Mouse (Mus musculus) heart, postnatal 0 days (tissue): Measurements from ENCODE around the gene Klk12. TPM values are rescaled to one million over a fixed set of nuclear protein-coding genes. Genes with fewer than 3 reads are reported as not detected.

ENCODE experiments used
- ATAC-seq: fragments of 200-750 bp; cut with Nextera tagmentation; 2 replicates; pipeline ENCODE4 v1.8.0; 2017; ENCODE audit warnings: low read depth, moderate number of reproducible peaks, moderate library complexity; ENCODE audit not compliant: insufficient read depth
- DNase-seq: peaks from one replicate; pipeline ENCODE4 v3.0.0-alpha.2; 2016; ENCODE audit warnings: low spot score
- H3K27ac ChIP-seq: fragments of 300-500 bp; sonication (generic); 2 replicates; pipeline ENCODE4 v1.5.1; 2014; ENCODE audit warnings: low read depth, mild to moderate bottlenecking
- H3K27me3 ChIP-seq: fragments of 300-500 bp; sonication (generic); 2 replicates; pipeline ENCODE4 v1.6.1; 2014; ENCODE audit warnings: low read length, mixed read lengths; ENCODE audit not compliant: control insufficient read depth, insufficient read depth
- H3K36me3 ChIP-seq: fragments of 300-500 bp; sonication (generic); replicated peaks from 2 replicates; pipeline ENCODE4 v1.6.1; 2014; ENCODE audit warnings: low read length, mixed read lengths; ENCODE audit not compliant: control insufficient read depth, insufficient read depth
- H3K4me1 ChIP-seq: fragments of 300-500 bp; sonication (generic); 2 replicates; pipeline ENCODE4 v1.6.1; 2014; ENCODE audit warnings: antibody characterized with exemption; ENCODE audit not compliant: control insufficient read depth, insufficient read depth
- H3K4me2 ChIP-seq: fragments of 300-500 bp; sonication (generic); 2 replicates; pipeline ENCODE4 v1.6.1; 2014; ENCODE audit warnings: low read depth, mild to moderate bottlenecking, low read length, moderate library complexity
- H3K4me3 ChIP-seq: fragments of 300-500 bp; sonication (generic); 2 replicates; pipeline ENCODE4 v1.5.1; 2014; ENCODE audit warnings: low read depth, low read length
- H3K9ac ChIP-seq: fragments of 300-500 bp; sonication (generic); replicated peaks from 2 replicates; pipeline ENCODE4 v1.6.1; 2014; ENCODE audit warnings: low read depth, low read length, mixed read lengths
- H3K9me3 ChIP-seq: fragments of 300-500 bp; sonication (generic); replicated peaks from 2 replicates; pipeline ENCODE4 v1.6.1; 2016; ENCODE audit warnings: low read length; ENCODE audit not compliant: control insufficient read depth
- CTCF ChIP-seq: IDR thresholded peaks from 2 replicates; pipeline ENCODE4 v1.5.1; 2016; ENCODE audit warnings: antibody characterized with exemption, control low read depth, low read depth
- EP300 ChIP-seq: IDR thresholded peaks from 2 replicates; pipeline ENCODE4 v1.6.1; 2016; ENCODE audit warnings: antibody characterized with exemption, low read depth
- WGBS: fragments of 180-500 bp; shearing (Covaris S2); extraction: QIAGEN DNeasy Blood & Tissue Kit; methylation state at CpG from one replicate; pipeline ENCODE4 v1.1.7; 2014; 5-methylcytosine and 5-hydroxymethylcytosine counted together
- polyA plus RNA-seq: library from polyadenylated mRNA; unstranded; fragments of >200 nt; fragmentation: Nextera tagmentation; extraction: Ambion mirVana; gene quantifications from 2 replicates; pipeline ENCODE4 v1.2.1, GENCODE M21; 2015
- total RNA-seq: library from RNA; depleted of rRNA; stranded (reverse); fragments of >200 nt; gene quantifications from 2 replicates; pipeline ENCODE4 v1.2.3, GENCODE M21; 2014; ENCODE audit warnings: low replicate concordance; rRNA removed

The Klk12 gene
- total RNA-seq (not detected in 2 replicates), polyA plus RNA-seq (not detected in 2 replicates)

GRCm38 (mm10) chr7:43768597-43768996, at the start of gene Klk12:
Klk12 (plus strand) TSS chr7:43768897.
- H3K27me3 ChIP-seq: no peaks in the 10 kb centered on the region
- H3K9me3 ChIP-seq: no peaks in the 10 kb centered on the region
- DNase-seq (no peak), ATAC-seq (no peak)
- 63% methylated on average over 4 of the region's 4 CpGs for WGBS
- no peak within 1 kb of the TSS for H3K9ac ChIP-seq
- no peak within 1 kb of the TSS for H3K27ac ChIP-seq
- no peaks in the 10 kb centered on the region for H3K36me3 ChIP-seq
- H3K4me1 ChIP-seq: no peaks in the 10 kb centered on the region
- H3K4me3 ChIP-seq: no peak within 1 kb of the TSS
- no peak within 1 kb of the TSS for H3K4me2 ChIP-seq
- TF ChIP-seq CTCF (no peak), EP300 (no peak)

- DNase-seq: peak; percentile 39
- no peaks in the 10 kb centered on the region for H3K27me3 ChIP-seq
- H3K4me2 ChIP-seq: no peak overlapping the region
- H3K27ac ChIP-seq: peak overlapping the region; percentile 40; the same call in 1 of the 2 replicates
- no peaks in the 10 kb centered on the region for H3K4me1 ChIP-seq
- WGBS: 52% methylated on average over 1 of the region's 1 CpGs
- TF ChIP-seq CTCF: no peak
- TF ChIP-seq EP300: no peak; the same call in 1 of the 2 replicates
- ATAC-seq: peak; percentile 49
- no peak overlapping the region for H3K4me3 ChIP-seq
- H3K36me3 ChIP-seq: no peaks in the 10 kb centered on the region
- H3K9ac ChIP-seq: no peak overlapping the region
- H3K9me3 ChIP-seq: no peaks in the 10 kb centered on the region
Observed at GRCm38 (mm10) chr7:43747788-43748187, 20.9 kb upstream of the Klk12 start.

- 22% methylated on average over 2 of the region's 2 CpGs for WGBS
- TF ChIP-seq CTCF: no peak
- no peak for TF ChIP-seq EP300
- H3K4me1 ChIP-seq: no peaks in the 10 kb centered on the region
- no peak for ATAC-seq
- H3K4me2 ChIP-seq: no peak overlapping the region
- H3K36me3 ChIP-seq: no peaks in the 10 kb centered on the region
- no peak for DNase-seq
- no peak overlapping the region for H3K4me3 ChIP-seq
- H3K27ac ChIP-seq: no peak overlapping the region
- H3K27me3 ChIP-seq: no peaks in the 10 kb centered on the region
- no peaks in the 10 kb centered on the region for H3K9me3 ChIP-seq
- H3K9ac ChIP-seq: no peak overlapping the region
Observed at GRCm38 (mm10) chr7:43752806-43753205, 15.9 kb upstream of the Klk12 start.

GRCm38 (mm10) chr7:43766484-43766883, 2.2 kb upstream of the Klk12 start:
- H3K4me3 ChIP-seq: no peak overlapping the region
- no peaks in the 10 kb centered on the region for H3K9me3 ChIP-seq
- TF ChIP-seq EP300 (no peak), CTCF (no peak)
- H3K4me1 ChIP-seq: no peaks in the 10 kb centered on the region
- DNase-seq (no peak), ATAC-seq (no peak)
- H3K27ac ChIP-seq: no peak overlapping the region
- H3K27me3 ChIP-seq: no peaks in the 10 kb centered on the region
- H3K4me2 ChIP-seq: no peak overlapping the region
- WGBS: 40% methylated on average over 8 of the region's 8 CpGs
- no peaks in the 10 kb centered on the region for H3K36me3 ChIP-seq
- no peak overlapping the region for H3K9ac ChIP-seq

GRCm38 (mm10) chr7:43769636-43770035, 939 bp downstream of the Klk12 start:
- ATAC-seq (no peak), DNase-seq (no peak)
- H3K4me2 ChIP-seq: no peak overlapping the region
- no peaks in the 10 kb centered on the region for H3K9me3 ChIP-seq
- H3K27ac ChIP-seq: no peak overlapping the region
- no peak overlapping the region for H3K4me3 ChIP-seq
- TF ChIP-seq CTCF: no peak
- TF ChIP-seq EP300: no peak
- no peaks in the 10 kb centered on the region for H3K27me3 ChIP-seq
- H3K36me3 ChIP-seq: no peaks in the 10 kb centered on the region
- no peak overlapping the region for H3K9ac ChIP-seq
- WGBS: 83% methylated on average over 8 of the region's 8 CpGs
- H3K4me1 ChIP-seq: no peaks in the 10 kb centered on the region

- Histone ChIP-seq H3K4me3 (no peak overlapping the region), H3K4me1 (no peaks in the 10 kb centered on the region), H3K4me2 (no peak overlapping the region), H3K9ac (no peak overlapping the region), H3K36me3 (no peaks in the 10 kb centered on the region), H3K9me3 (no peaks in the 10 kb centered on the region), H3K27ac (no peak overlapping the region), H3K27me3 (no peaks in the 10 kb centered on the region)
- ATAC-seq (no peak), DNase-seq (no peak)
- WGBS: 87% methylated on average over 10 of the region's 10 CpGs
- TF ChIP-seq CTCF (no peak), EP300 (no peak)
Observed at GRCm38 (mm10) chr7:43770701-43771100, 2.0 kb downstream of the Klk12 start.
